Mouse (Mus musculus): Measurements from ENCODE around the gene Fggy.
A peak's percentile ranks its signal among the peaks of the same experiment; 100 is the strongest.

Gene Fggy

DNA sequence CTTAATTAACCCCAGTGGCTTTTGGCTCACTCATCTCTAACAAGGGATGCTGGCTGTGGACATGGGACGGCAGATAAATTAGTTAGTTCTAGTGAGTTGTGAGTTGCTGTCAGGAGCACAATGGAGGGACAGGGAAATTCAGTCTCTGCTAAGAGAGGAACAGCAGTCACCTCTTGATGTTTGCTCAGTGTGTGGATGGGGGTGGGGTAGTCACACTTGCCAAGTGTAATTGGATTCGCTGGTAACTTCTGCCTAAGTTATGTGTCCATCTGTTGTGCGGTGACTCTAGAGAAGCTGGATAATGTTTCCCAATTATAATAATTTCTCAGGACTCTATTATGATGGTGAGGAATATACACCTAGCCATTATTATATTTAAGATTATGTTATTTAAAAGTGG is 107.0 kb downstream of the Fggy start:
- DNase-seq (ENCODE audit: low spot score), result no peak

DNA sequence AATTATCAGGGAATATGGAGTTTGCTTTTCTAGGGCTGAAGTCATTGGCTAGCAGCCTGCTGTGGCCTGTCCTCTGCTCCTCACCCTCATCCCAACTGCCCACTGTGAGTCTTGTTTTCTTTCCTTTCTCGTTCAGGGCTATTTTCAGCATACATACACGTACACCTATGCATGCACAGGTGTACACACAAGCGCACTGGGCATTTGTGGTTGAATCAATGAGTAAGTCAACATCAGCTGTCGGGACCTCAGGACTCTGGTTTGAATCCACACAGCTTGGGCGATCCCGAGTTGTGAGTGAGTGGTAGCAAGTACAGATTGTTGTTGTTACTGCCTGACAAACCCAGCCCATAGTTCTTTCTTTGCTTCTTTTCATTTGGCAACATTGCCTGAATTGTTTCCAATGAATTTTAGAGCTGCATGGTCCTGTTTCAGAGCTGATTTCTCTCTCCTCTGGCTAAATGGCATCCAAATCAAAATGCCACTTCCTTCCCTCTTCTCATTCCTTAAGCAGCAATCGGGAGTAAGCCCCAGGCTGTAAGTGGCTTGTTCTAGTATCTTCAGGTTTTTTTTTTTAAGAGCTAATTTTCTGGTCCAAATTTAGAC is 109.1 kb downstream of the Fggy start:
- DNase-seq (ENCODE audit: low spot score), result no peak

DNA sequence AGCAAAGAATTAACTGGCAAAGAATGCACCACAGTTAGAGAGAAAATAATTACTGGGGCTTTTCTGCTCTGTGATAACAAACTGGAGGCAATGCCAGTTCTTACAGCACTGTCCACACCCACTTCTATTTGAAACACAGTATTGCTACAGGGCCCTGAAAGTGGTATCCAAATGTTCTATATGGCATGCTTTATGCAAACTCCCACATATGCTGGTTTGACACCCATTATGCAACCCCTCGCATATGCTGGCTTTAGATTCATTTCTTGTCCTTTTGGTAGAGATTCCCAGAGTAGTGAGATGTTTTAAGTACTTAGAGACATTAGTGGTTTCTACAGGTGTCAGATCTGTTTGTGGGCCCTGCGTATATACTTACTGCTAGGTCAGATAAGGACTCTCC is 109.6 kb downstream of the Fggy start:
- no peak for DNase-seq (ENCODE audit: low spot score)

DNA sequence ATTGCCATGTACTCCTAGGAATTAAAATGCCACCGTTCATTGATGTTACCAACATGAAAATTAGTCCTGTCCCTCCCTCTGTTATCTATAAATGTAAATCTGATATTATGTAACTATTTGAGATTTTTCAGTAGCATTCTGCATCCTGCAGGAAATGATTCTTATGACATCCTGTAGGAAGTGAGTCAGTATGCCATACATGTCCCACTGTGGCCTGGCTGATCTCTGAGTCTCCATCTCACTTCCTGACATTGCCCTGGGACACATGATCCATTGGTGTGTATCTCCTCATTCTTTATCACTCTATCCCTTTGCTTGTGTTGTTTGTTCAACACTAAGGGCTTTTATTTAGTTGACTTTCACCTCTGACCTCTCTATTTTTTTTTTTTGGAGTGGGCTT is 110.3 kb downstream of the Fggy start:
- no peak for DNase-seq (ENCODE audit: low spot score)

DNA sequence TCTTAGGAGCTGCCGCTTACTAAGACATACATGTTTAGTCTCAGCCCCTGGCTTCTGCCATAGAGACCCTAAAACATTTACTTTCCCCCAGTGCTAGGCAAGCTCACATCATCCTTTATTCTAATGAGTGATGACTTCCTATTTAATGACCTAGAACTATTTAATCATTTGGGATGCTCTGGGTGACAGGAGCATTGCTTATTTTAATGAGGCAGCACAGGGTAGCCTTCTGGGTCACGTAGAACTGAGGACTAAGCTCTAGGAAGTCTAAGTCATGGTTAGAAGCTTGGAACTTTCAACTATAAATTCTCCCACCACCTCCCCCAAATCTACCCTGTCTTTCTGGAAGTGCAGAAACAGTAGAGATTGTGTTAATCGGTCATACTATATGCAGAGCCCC is 111.2 kb downstream of the Fggy start:
- DNase-seq (ENCODE audit: low spot score), result no peak

DNA sequence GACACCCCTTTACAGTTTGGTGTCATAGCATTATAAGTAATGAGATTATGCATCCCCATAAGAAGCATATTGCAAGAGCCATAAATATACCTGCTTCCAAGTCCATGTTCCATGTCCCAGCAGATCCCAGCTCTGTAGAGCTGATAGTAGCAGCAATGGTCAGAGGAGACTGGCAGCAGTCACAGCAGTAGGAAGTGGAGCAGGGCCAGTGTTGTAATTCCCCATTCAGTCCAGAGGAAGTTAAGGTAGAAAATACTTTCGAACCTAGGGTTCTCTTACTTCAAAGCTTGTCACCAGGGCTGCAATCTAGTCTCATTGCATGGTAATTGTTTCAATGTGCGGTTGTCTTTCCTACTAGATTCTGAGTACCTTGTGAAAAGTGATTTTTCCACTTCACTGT is 112.0 kb downstream of the Fggy start:
- DNase-seq (ENCODE audit: low spot score), result no peak

DNA sequence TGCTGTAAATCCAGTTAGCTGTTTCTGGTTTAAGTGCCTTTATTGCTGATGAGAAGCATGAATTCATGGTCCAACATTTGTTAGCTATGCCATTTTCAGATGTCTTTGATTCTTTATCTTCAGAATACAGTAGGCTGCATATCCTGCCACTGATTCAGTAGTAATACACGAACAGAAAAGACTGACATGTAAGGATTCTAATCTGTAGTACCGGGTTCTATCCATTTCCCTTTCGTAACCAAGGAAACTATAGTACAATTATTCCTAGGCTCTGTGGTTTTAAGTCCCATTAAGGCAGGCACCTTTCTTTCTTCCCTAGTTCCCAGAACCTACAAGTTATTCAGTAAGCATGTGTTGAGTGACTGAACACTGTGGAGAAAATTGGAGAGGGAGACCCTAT is 113.3 kb downstream of the Fggy start:
- DNase-seq (ENCODE audit: low spot score), result no peak

DNA sequence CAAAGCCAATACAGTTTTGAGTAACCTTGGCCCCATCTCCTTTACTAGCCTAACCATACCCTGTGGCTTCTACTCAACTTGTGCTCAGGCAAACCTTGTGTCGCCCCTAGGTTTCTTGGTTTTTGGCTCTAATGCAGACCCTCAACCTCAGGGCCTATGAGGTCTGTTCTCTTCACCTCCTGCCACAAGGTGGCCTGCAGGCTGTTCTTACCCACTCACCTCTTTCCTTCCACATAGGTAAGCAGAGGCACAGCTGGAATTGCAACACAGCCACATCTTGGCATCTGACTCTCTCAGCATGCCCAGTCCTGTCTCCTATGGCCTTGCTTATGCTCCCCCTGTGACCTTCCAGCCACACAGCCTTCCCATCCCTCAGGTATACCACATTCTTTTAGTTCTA is 114.7 kb downstream of the Fggy start:
- DNase-seq (ENCODE audit: low spot score), result no peak

DNA sequence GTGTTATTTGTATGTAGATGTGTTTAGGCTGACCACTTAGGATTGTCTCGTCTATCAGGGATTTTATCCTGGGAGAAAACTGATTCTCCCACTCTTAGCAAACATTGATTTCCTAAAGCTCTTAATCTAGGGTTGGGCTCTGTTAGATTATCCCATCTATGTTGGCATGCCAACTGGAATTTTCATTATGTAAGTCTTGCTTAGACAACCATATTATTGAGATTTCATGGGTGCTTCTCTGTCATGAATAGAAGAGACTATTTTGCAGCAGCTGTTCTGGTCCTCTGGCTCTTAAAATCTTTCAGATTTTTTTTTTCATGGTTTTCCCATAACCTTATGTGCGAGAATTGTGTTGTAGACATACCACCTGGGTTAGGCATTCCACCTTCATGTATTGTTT is 119.1 kb downstream of the Fggy start:
- DNase-seq (ENCODE audit: low spot score), result no peak

DNA sequence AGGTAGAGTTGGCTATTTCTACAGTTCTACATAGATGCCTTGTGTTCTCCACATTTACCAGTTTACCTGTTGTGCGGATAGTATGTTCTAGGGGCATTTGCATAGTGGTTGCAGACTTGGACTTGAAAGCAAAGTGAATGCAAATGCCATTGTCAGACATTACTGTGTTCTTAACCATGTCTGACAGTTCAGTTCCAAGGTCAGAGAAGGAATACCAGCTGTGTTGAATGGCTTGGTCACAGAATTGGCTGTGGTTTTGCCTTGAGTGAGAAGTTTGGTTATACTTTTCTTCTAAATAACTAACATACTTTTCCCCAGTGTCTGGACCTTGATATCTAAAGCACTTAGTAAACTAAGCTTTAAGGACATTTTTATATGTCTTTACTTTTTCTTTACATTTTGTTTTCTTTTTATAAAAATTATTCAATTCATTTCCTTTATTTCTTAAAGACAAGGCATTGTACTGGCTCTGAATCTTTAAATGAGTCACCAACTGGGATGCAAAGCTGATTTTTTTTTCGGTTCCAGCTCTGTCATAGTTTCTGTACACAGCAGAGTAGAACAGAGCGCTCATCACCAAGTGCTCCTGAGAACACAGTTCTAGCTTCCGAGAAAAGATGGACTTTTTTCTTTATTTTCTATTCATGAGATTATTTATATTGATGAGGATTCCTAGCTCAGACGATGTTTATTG is 123.6 kb downstream of the Fggy start:
- no peak for DNase-seq (ENCODE audit: low spot score)

DNA sequence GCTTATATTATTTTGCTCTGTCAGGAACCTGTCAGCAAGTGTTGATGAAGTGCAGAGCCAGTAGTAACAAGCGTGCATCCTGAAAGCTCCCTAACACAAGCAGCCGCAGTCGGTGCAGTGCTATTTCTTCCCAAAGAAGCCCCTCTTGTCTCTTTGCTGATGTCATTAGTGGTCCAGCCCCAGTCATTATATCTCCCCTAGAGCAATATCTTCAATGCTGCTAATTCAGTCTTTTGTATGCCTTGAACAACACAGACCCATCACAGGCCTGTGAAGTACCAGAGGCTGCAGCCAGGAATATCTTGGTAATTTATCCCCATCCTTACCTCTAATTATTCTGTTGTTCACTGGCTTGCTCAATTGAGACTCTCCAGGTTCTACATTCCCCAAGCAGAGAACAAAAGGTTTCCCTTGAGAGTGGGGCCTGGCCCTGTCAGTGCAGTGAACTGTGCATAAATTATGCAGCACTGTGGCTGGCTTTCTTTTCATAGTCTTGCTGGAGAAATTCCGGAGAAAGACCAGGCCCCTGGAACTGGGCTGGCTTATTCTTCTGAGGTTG is 127.3 kb downstream of the Fggy start:
- no peak for DNase-seq (ENCODE audit: low spot score)

DNA sequence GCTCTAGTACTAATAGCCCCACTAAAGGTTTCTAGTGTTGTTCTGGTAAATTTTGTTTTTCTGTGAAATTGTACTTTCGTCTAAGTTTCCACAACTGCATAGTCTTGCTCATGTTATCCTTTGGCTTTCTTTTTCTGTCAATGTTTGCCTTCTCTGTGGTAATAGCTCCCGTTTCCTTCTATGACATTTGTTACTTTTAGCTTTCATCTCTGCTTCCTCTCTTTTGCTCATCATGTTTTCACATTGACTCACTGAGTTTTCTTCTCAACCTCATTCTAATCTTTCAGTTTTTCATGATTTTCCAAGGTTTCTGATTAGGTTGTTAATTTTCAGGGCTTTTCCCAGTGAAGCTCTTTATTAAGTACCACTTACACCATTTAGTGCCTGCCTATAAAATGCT is 129.5 kb downstream of the Fggy start:
- DNase-seq (ENCODE audit: low spot score), result no peak

DNA sequence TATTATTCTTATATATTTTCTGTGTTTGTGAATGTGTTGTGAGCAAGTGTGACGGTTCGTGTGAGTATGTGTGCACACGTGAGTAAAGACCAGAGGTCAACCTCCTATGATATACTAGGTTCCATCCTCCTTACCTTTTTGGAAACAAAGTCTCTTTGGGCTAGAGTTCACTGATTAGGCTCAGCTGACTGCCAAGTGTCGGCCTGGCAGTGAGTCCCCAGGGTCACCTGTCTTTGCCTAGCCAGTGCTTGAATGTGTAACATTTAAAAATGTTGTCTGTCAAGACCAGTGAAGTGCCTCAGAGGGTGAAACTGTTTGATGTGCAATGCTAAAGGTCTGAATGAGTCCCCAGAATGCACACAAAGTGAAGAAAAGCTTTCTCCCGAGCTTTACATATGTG is 130.0 kb downstream of the Fggy start:
- no peak for DNase-seq (ENCODE audit: low spot score)

DNA sequence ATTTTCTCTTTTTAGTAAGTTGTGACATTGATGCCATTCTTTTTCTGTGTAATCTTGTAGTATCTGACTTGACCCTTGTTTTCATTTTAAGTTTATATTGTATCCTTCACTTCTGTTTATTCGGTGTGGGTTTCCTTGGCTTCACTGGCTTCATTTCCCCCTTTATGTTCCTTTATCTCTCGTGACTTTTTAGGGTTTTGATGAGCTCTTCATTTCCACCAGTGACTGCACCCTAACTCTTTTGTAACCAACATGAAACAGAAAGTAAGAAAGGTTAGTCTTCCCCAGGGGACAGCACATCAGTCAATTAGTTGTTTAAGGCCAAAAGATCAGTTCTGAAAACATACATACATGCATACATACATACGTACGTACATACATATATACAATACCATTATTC is 130.9 kb downstream of the Fggy start:
- no peak for DNase-seq (ENCODE audit: low spot score)

DNA sequence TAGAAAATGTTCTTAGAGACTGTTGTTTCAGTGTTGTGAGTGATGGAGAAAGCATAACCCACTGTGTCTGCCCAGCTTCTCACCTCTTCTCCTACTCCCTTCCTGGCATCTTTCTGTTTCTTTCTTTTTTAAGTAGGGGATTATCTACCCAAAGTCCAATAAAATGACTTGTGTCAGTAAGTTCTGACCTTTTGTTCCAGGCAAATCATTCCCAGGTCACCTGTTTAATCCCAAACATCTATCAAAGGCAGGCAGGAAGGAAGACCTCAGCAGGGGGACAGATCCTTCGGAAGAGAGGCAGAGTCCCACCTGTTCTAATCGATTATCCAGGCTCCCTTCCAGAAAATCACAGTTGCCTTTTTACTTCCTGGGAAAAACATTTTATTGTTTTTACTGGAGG is 143.1 kb downstream of the Fggy start:
- no peak for DNase-seq (ENCODE audit: low spot score)

DNA sequence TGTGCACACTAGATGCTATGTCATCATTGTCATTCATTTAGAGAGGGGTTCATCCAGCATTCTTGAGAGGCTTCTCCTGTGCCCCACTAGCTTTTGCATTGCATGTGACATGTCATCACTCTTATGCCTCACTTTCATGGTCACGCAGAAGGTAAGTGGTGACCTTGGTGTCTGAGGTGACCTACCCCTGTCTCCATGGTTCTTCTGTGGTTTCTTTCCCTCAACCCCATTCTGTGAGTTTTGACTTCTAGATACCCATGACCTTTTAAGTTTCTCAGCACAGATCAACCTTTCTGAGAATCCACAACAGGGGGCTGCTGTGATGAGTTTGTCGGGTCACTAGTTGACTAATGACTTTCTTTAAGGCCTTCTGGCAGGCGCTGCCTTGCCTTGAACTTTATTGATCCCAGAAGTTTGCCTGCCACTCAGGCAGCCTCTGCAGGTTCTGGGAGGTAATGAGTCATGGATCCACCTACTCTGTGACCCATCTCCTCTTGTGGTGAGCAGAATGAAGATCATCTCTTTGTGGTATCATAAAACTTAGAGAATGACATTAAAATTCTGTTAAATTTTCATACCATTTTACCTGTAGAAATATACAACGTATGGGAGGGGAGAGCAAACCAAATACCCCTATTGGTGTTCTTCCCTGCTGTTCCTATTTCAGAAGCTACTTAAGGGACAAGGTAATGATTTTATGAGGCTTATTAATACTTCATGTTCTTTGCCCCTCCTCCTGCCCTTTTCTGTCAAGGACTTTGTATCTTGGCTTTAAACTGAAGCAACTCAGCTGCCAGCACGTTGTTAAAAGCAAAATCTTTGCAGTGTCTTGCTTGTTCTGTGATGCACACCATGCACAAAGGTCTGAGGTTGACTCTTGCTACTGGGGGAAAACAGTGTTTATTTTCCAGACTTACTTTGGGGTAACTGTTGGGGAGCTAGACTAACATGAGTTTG is 150.9 kb downstream of the Fggy start:
- DNase-seq (ENCODE audit: low spot score), result no peak

DNA sequence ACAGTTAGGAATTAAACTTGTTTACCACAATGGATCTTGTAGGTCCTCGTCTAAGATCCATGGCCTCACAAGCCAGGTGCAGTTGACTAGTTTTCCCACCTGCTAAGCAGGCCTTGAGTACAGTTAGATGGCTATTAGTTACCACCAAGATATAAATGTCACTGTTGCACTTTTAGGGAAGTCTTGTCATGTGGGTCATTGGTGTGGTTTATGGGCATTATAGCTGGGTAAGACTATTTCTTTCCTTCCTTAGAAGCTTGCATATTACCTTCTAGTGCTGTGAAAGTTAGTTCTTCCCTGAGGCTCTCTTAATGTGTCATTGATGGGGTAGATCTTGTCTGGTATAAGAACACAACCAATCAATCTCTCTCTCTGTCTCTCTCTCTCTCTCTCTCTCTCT is 152.4 kb downstream of the Fggy start:
- no peak for DNase-seq (ENCODE audit: low spot score)

DNA sequence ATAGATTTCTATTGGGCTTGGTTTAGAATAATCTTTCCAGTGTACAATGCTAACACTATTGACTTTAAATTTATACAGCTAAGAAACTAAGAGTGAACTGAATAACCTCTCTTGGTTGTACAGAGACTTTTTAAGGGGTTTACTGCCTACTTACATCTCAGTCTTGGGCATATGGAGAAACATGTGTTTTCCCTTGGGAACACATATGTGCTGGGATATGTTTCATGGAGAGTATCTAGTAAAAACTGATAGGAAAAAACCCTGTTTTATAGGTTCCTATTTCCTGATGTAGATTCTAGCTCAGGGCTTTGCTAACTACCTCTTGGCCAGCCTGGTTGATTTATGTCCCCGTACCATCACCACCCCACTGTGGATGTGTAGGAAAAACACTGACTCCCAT is 155.5 kb downstream of the Fggy start:
- DNase-seq (ENCODE audit: low spot score), result peak; percentile 24

DNA sequence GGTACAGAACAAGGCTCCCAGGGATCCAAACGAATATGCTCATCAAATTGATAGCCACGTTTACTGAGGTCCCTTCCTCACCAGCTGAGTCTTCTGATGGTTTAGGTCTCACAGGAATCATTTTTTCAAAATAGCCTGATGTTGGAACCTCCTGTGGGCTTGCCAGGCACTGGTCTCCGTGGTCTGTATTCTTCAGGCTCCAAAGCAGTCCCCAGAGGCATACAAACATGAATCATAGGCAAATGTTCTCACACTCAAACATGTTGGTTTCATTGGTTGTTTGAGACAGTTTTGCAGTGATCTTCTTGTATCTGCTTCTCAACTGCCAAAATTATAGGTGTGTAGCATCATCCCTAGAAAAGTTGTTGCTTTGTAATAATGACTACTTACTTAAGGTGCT is 156.0 kb downstream of the Fggy start:
- DNase-seq (ENCODE audit: low spot score), result no peak

DNA sequence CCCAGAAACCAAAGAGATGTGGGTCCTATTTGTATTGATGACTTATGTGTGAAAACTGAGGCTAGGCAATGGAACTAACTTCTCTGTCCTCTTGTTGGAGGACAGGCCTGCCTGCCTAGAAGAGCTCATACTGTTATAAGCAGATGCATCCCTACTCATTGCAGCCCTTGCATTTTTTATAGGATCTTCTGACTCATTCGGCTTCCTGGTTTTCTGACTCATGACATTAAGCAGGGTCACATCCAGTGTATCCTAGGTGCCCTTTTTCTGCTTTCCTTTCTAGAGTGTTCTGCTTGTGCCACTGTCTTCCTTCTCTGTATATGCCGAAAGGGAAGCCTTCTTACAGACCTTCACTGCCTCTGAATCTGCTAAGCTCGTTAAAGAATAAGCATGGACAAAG is 158.8 kb downstream of the Fggy start:
- DNase-seq (ENCODE audit: low spot score), result no peak

DNA sequence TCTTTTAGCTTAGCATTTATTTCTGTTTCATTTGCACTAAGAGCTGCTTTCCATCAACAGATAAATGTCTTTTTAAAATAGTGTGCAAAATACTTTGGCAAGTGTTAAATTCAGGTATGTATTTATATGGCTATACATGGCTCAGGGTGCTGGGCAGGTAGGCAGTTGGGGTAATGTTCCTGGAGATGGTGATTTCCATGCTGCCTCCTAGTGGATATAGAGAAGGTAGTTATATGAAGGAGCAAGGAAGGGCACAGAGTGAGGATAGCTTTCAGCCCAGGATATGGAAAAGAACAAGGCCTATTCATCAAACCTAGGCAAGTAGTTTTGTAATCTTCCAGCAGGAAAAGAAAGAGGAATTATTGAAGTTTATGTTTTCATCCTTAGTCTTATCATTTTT is 166.3 kb downstream of the Fggy start:
- no peak for DNase-seq (ENCODE audit: low spot score)

DNA sequence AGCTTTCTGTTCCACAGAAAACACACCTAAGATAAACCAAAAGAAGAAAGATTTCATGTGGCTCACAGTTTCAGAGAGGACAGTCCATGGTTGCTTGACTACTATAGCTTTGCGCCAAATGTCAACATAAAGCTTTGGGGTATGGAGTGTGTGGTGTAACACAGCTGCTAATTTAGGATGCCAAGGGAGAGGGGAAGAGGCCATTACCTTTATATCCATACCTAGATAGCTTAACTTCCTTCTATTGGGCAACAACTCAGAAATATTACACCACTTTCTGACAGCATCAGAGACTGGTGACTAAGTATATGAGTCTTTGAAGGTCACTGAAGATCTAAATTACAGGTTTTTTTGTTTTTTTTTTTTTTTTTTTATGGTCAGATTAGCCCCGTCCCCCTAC is 169.1 kb downstream of the Fggy start:
- no peak for DNase-seq (ENCODE audit: low spot score)

Measured in layer of hippocampus, adult 9-10 months (tissue).